Mouse (Mus musculus): ENCODE results near the gene Iffo1. TPM values are rescaled to one million over a fixed set of nuclear protein-coding genes. Genes with fewer than 3 reads are reported as not detected.

Iffo1 gene
- polyA plus RNA-seq, 1 experiment from 2014 or later = 19.0 TPM

- DNase-seq (ENCODE audit: low spot score) = no peak
These were observed 5.3 kb upstream of the Iffo1 start for GRCm38 (mm10) chr6:125139747-125140146.

- DNase-seq (ENCODE audit: low spot score) = no peak
These were observed 2.6 kb upstream of the Iffo1 start for GRCm38 (mm10) chr6:125142436-125142835.

GRCm38 (mm10) chr6:125143128-125143527 lies 1.9 kb upstream of the Iffo1 start:
- no peak for DNase-seq (ENCODE audit: low spot score)

- DNase-seq (ENCODE audit: low spot score) = no peak
These were observed 1.1 kb upstream of the Iffo1 start for GRCm38 (mm10) chr6:125143904-125144303.

- DNase-seq (ENCODE audit: low spot score) = no peak
These were observed 474 bp downstream of the Iffo1 start for GRCm38 (mm10) chr6:125145479-125145951.

- no peak for DNase-seq (ENCODE audit: low spot score)
These were observed 1.1 kb downstream of the Iffo1 start for GRCm38 (mm10) chr6:125146148-125146547.

GRCm38 (mm10) chr6:125146797-125147196 lies 1.8 kb downstream of the Iffo1 start:
- no peak for DNase-seq (ENCODE audit: low spot score)

- DNase-seq (ENCODE audit: low spot score) = no peak
These were observed 2.3 kb downstream of the Iffo1 start for GRCm38 (mm10) chr6:125147329-125147728.

GRCm38 (mm10) chr6:125148251-125148925 lies 3.3 kb downstream of the Iffo1 start:
- DNase-seq (ENCODE audit: low spot score) = no peak

- DNase-seq (ENCODE audit: low spot score) = no peak
These were observed 4.0 kb downstream of the Iffo1 start for GRCm38 (mm10) chr6:125148926-125149568.

GRCm38 (mm10) chr6:125149569-125149950 lies 4.5 kb downstream of the Iffo1 start:
- DNase-seq (ENCODE audit: low spot score) = no peak

- DNase-seq (ENCODE audit: low spot score) = no peak
These were observed 7.4 kb downstream of the Iffo1 start for GRCm38 (mm10) chr6:125152212-125153017.

GRCm38 (mm10) chr6:125153018-125153389 lies 8.0 kb downstream of the Iffo1 start:
- DNase-seq (ENCODE audit: low spot score) = no peak

GRCm38 (mm10) chr6:125153682-125154081 lies 8.6 kb downstream of the Iffo1 start:
- DNase-seq (ENCODE audit: low spot score) = no peak

GRCm38 (mm10) chr6:125154550-125154949 lies 9.5 kb downstream of the Iffo1 start:
- DNase-seq (ENCODE audit: low spot score) = peak; percentile 46

- DNase-seq (ENCODE audit: low spot score) = no peak
These were observed 10.2 kb downstream of the Iffo1 start for GRCm38 (mm10) chr6:125155262-125155661.

- no peak for DNase-seq (ENCODE audit: low spot score)
These were observed 11.4 kb downstream of the Iffo1 start for GRCm38 (mm10) chr6:125156491-125156890.

GRCm38 (mm10) chr6:125156903-125157614 lies 12.0 kb downstream of the Iffo1 start:
- DNase-seq (ENCODE audit: low spot score) = no peak

- no peak for DNase-seq (ENCODE audit: low spot score)
These were observed 14.0 kb downstream of the Iffo1 start for GRCm38 (mm10) chr6:125158944-125159492.

GRCm38 (mm10) chr6:125159773-125160557 lies 14.9 kb downstream of the Iffo1 start:
- DNase-seq (ENCODE audit: low spot score) = no peak

- no peak for DNase-seq (ENCODE audit: low spot score)
These were observed 15.5 kb downstream of the Iffo1 start for GRCm38 (mm10) chr6:125160558-125160853.
